Mouse (Mus musculus): ENCODE measurements around the gene Mettl9. TPM values are rescaled to one million over a fixed set of nuclear protein-coding genes. Genes with fewer than 3 reads are reported as not detected.

The Mettl9 gene
- total and polyA plus RNA-seq, 3 experiments, result 25.8 to 75.0 (median 44.3) TPM

DNA sequence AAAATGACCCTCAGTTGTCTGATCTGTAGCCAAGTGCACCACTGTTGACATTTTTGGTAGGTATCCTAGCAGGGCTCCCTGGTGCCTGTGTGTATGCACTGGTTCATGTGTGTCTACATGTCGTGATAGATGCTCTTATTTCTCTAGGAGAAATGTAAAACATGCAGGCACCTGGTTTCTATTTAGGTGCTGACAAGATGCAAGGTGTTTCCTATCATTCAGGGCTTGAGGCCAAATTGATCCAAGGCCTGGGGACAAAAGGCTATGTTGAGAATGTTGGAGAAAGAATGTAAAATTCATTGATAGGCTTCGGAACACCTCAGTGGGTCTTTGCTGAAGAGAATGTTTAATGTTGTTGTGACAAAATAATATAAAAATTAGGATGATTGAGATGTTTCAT is 47.6 kb downstream of the Mettl9 start:
- no peak for TF ChIP-seq EP300 (IDR thresholded peaks at IDR 0.05; ENCODE audit: low read length)
- TF ChIP-seq GABPA (IDR thresholded peaks at IDR 0.05; ENCODE audit: insufficient replicate concordance, low read depth, low read length), result no peak
- no peak for TF ChIP-seq USF2 (conservative IDR thresholded peaks at IDR 0.05; ENCODE audit: low read depth, low read length)
- no peak for TF ChIP-seq ZNF384 (IDR thresholded peaks at IDR 0.05; ENCODE audit: low read depth, low read length)
- no peak for TF ChIP-seq POLR2A (IDR thresholded peaks at IDR 0.05; ENCODE audit: low read depth, low read length)
- TF ChIP-seq E2F4 (IDR thresholded peaks at IDR 0.05; ENCODE audit: insufficient replicate concordance, low read depth, low read length), result no peak
- no peak for TF ChIP-seq MXI1 (IDR thresholded peaks at IDR 0.05; ENCODE audit: low read depth, low read length)
- no peak for TF ChIP-seq MEF2A (IDR thresholded peaks at IDR 0.05; ENCODE audit: borderline replicate concordance, low read depth, low read length)
- TF ChIP-seq JUND (conservative IDR thresholded peaks at IDR 0.05; ENCODE audit: low read depth, low read length), result no peak
- no peak for TF ChIP-seq ZC3H11A (IDR thresholded peaks at IDR 0.05; ENCODE audit: low read depth, low read length)
- TF ChIP-seq MYC (IDR thresholded peaks at IDR 0.05; ENCODE audit: low read depth, low read length), result no peak
- no peak for TF ChIP-seq ELF1 (IDR thresholded peaks at IDR 0.05; ENCODE audit: low read depth, low read length)
- no peak for TF ChIP-seq MAX (IDR thresholded peaks at IDR 0.05; ENCODE audit: low read length)
- TF ChIP-seq ZMIZ1 (IDR thresholded peaks at IDR 0.05; ENCODE audit: low read depth, low read length), result no peak
- no peak for TF ChIP-seq SMC3 (IDR thresholded peaks at IDR 0.05; ENCODE audit: low read depth, low read length)
- TF ChIP-seq IRF4 (IDR thresholded peaks at IDR 0.05; ENCODE audit: low read depth, low read length), result no peak
- no peak overlapping the region for H3K4me2 ChIP-seq (ENCODE audit: insufficient read depth, low read depth, poor library complexity, severe bottlenecking)
- no peaks in the 10 kb centered on the region for H3K9me3 ChIP-seq (replicated peaks; ENCODE audit: low read length)
- H3K27ac ChIP-seq (ENCODE audit: insufficient read depth, low read depth), result no peak overlapping the region
- H3K27me3 ChIP-seq (replicated peaks), result no peaks in the 10 kb centered on the region
- dilution Hi-C loops (cut with MboI; ENCODE audit: extremely low pct_ligation_motif_present, extremely low pct_unique_long_range_greater_than_20kb, low sequenced_read_pairs), result no loop called here
- no peak for DNase-seq (ENCODE audit: extremely low read depth)
- no peaks in the 10 kb centered on the region for H3K4me1 ChIP-seq (ENCODE audit: control insufficient read depth in 1 of 2, insufficient read depth in 2 of 2)
- no peaks in the 10 kb centered on the region for H3K79me2 ChIP-seq (replicated peaks; ENCODE audit: control insufficient read depth, extremely low read depth, insufficient read depth, poor library complexity, severe bottlenecking)
- H3K4me3 ChIP-seq (replicated peaks in 1 of 3; ENCODE audit: low read depth in 2 of 3, low read length in 2 of 3, poor library complexity in 1 of 3), result no peak overlapping the region
- H3K36me3 ChIP-seq (replicated peaks in 1 of 2; ENCODE audit: control insufficient read depth in 1 of 2, insufficient read depth in 1 of 2, low read length in 1 of 2), result peaks cover 14 to 23% of the 10 kb centered on the region in 2 experiments
- in situ Hi-C loops (cut with MboI; ENCODE audit: low pct_ligation_motif_present, low pct_unique_long_range_greater_than_20kb, low sequenced_read_pairs), result no loop called here
- no peak overlapping the region for H3K9ac ChIP-seq (ENCODE audit: insufficient read depth, low read depth)

DNA sequence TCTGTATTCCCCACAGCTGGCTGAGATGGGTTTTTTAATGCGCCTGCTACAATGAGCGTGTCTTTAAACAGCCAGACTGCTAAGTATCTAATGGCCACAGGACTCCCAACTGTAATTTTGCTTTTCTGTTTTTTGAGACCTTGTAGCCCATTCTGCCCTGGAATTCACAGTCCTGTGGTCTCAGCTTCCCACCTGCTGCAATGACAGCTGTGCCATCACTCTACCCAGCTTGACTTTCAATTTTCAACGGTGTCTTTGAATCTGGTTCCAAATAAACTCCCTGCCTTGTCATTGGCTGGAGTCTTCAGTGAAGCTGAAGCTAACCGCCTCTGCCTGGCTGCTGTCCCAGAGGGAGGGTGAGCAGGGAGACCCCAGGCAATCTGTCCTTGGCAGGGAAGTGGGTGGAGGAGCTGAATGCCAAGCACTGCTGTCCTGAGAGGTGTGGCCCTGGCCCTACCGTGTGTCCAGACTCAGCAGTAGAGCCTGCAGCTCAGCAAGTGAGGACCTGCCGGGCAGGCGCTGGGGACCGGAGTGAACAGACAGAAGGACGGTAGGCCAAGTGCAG is 48.8 kb downstream of the Mettl9 start:
- no peak overlapping the region for H3K4me2 ChIP-seq (ENCODE audit: insufficient read depth, low read depth, poor library complexity, severe bottlenecking)
- no peaks in the 10 kb centered on the region for H3K9me3 ChIP-seq (replicated peaks; ENCODE audit: low read length)
- H3K36me3 ChIP-seq (replicated peaks in 1 of 2; ENCODE audit: control insufficient read depth in 1 of 2, insufficient read depth in 1 of 2, low read length in 1 of 2), result peaks cover 7 to 12% of the 10 kb centered on the region in 2 experiments
- no peaks in the 10 kb centered on the region for H3K27me3 ChIP-seq (replicated peaks)
- H3K4me3 ChIP-seq (replicated peaks in 1 of 3; ENCODE audit: low read depth in 2 of 3, low read length in 2 of 3, poor library complexity in 1 of 3), result no peak overlapping the region
- no peak for DNase-seq (ENCODE audit: extremely low read depth)
- TF ChIP-seq RAD21 (IDR thresholded peaks at IDR 0.05; ENCODE audit: low read depth, low read length) (no peak), ELF1 (IDR thresholded peaks at IDR 0.05; ENCODE audit: low read depth, low read length) (no peak), MEF2A (IDR thresholded peaks at IDR 0.05; ENCODE audit: borderline replicate concordance, low read depth, low read length) (no peak)
- no peak overlapping the region for H3K9ac ChIP-seq (ENCODE audit: insufficient read depth, low read depth)
- in situ Hi-C loops (cut with MboI; ENCODE audit: low pct_ligation_motif_present, low pct_unique_long_range_greater_than_20kb, low sequenced_read_pairs) (no loop called here), dilution Hi-C loops (cut with MboI; ENCODE audit: extremely low pct_ligation_motif_present, extremely low pct_unique_long_range_greater_than_20kb, low sequenced_read_pairs) (no loop called here)
- H3K4me1 ChIP-seq (ENCODE audit: control insufficient read depth in 1 of 2, insufficient read depth in 2 of 2), result no peaks in the 10 kb centered on the region
- no peaks in the 10 kb centered on the region for H3K79me2 ChIP-seq (replicated peaks; ENCODE audit: control insufficient read depth, extremely low read depth, insufficient read depth, poor library complexity, severe bottlenecking)
- no peak overlapping the region for H3K27ac ChIP-seq (ENCODE audit: insufficient read depth, low read depth)
